Mouse (Mus musculus): ENCODE measurements around the gene Scube1.

The Scube1 gene

DNA sequence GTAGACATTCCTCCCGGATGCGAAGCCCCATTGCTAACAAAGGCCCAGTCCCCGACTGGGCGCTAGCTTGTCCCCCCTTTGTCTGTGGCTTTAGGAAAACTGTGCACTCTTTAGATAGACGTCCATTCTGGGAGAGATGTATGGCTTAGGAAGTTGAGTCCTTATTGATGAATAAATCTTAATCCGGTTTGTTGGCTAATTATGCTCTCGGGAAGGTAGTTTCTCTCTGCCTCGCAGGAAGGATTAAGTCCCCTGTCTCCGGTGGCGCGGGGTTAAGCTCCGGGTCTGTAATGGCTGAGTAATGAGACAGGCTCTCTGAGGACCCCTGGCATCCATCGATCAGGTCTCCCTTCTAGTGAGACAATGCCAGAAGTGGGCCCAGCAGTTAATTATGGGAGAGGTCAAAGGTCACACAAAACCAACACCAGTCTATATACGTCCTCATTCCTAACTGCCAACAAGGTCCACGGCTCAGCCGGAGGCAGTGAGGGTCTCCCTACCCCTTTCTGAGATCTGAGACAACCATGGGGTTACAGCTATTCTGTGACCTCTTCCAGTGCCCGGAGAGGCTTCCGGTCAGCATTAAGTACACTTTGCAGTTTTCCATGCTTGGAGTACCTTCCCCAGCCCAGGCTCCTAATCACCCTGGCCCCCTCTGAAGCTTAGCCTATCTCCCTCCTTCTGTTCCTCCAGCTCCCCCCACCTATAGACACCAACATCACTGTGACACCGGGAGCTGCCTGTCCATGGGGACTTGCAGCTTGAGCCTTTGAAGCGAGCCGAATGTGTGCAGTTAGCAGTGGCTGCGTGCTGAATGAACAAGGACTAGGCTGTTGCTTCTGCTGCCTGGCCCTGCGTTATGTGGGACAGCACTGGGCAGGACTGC, 14.7 kb downstream of the Scube1 start:
- DNase-seq (ENCODE audit: low read depth, low spot score) = no peak

- no peak for DNase-seq (ENCODE audit: low read depth, low spot score)
These were observed 18.2 kb downstream of the Scube1 start for GRCm38 (mm10) chr15:83706528-83707199.

DNA sequence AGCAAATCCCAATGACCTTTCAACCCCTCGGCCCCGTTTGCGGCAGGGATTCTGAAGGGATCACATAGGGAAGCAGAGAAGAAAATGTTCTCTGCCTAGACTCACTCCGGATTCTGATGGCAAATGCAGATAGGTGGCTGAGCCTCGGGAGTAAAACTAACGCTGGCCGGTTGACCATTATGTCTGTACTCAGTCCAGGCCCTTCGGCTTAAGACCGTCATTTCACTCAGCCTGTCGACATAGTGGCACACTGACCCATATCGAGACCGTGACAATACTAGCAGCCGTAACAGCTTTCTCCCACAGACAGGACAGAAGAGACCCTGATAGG, 24.3 kb downstream of the Scube1 start:
- DNase-seq (ENCODE audit: low read depth, low spot score) = no peak

DNA sequence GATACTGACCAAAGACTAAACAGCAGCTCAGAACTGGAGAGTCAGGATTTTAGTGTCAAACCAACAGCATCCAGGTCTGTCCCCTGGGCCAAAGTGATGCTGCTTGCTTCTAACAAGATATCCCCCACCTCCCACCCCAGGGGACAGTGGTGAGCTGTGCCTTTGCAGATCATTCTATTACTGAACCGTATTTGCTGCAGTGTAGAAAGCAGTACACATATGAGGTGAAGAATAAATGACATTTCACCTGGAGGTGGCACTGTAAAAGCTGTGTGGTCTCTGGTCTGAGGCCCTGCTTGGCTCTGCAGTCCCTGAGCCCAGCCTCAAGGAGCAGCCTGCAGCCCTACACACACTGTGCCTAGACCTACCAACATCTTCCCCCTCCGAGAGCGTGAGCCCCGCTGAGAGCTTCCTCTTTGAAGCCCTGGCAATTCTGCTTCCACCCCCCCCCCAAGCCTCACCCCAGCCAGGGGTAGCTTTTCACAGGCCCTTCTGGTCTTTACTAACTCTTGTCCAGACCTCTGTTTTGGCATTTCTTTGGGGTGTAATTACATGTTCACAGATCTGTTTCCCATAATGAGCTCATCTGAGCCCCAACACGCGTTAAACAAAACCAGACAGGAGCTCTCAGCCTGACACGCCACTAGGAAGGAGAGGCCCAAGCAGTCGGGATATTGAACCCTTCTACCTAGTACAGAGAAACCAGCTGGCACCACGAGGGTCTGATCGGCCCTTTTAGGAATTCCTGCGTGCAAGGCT, 24.8 kb downstream of the Scube1 start:
- DNase-seq (ENCODE audit: low read depth, low spot score) = no peak

DNA sequence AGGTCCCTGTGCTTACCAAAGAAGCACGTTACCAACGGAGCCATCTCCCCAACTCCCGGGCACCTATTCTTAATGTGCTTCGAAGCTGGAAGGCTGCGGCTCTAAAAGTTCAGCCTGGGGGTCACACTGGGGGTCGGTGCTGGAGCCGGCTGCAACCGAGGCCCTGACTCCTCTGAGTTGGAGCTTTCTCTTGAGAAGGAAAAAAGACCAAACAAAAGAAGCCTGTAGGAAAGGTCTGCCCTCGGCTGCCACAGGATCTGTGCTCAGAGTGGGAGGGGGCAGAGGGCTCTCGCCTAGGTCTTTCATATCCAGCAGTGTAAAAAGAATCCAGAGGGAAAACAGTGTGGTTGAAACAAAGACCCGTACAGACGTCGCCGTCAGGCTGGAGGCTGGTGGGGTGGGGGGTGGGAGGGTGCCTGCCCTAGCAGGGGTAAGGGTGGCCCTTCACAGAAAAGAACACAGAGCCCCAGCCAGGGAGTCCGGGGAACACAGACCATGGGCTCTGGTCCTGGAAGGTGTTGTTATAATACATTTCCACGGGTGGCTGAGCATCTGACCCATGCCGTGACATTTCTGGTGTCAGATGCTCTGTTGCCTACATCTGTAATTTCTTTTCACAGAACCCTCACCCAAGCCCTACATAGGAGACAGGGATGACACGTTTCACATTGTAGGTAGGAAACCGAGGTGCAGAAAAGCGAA, 25.5 kb downstream of the Scube1 start:
- DNase-seq (ENCODE audit: low read depth, low spot score) = no peak

DNA sequence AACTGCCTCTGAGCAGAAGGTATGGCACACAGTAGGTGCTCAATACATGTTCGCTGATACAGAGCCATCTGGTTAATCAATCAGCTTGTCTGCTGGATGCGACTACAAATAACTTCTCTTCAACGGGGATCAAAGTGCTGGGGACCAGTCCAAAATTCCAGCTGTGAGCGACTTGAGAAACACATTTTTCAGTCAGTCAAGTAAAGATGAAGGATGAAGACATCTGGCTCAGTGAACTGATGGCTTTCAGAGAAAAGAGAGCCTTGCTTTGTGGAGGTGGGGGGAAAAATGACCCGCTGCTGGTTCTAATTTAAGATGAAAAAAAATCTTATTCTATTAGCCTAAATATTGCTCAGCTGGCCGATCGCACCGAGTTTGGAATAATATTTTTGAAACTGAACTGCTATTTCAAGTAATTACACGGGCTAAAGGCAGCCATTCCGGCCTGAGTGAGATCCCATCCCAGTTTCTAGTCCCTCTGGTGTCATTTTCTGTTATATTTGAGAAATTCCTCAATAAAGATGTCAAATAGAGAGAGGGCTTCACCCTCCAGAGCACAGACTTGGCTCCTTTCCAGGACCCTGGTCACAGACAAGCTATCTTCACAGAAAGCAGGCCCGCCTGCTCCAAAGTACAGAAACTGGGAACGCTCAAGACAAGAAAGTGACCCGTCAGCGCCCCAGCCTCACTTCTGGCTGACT, 28.0 kb downstream of the Scube1 start:
- DNase-seq (ENCODE audit: low read depth, low spot score) = no peak

GRCm38 (mm10) chr15:83695159-83695558, 29.7 kb downstream of the Scube1 start:
- no peak for DNase-seq (ENCODE audit: low read depth, low spot score)

- DNase-seq (ENCODE audit: low read depth, low spot score) = no peak
These were observed 32.9 kb downstream of the Scube1 start for GRCm38 (mm10) chr15:83691901-83692361.

GRCm38 (mm10) chr15:83689946-83690345, 34.9 kb downstream of the Scube1 start:
- DNase-seq (ENCODE audit: low read depth, low spot score) = no peak

- DNase-seq (ENCODE audit: low read depth, low spot score) = no peak
These were observed 38.2 kb downstream of the Scube1 start for GRCm38 (mm10) chr15:83686601-83687000.

GRCm38 (mm10) chr15:83685950-83686349, 38.9 kb downstream of the Scube1 start:
- no peak for DNase-seq (ENCODE audit: low read depth, low spot score)

GRCm38 (mm10) chr15:83683051-83683561, 41.7 kb downstream of the Scube1 start:
- no peak for DNase-seq (ENCODE audit: low read depth, low spot score)

GRCm38 (mm10) chr15:83680300-83680699, 44.5 kb downstream of the Scube1 start:
- no peak for DNase-seq (ENCODE audit: low read depth, low spot score)

- DNase-seq (ENCODE audit: low read depth, low spot score) = no peak
These were observed 45.1 kb downstream of the Scube1 start for GRCm38 (mm10) chr15:83679729-83680128.

GRCm38 (mm10) chr15:83678606-83679005, 46.2 kb downstream of the Scube1 start:
- DNase-seq (ENCODE audit: low read depth, low spot score) = no peak

DNA sequence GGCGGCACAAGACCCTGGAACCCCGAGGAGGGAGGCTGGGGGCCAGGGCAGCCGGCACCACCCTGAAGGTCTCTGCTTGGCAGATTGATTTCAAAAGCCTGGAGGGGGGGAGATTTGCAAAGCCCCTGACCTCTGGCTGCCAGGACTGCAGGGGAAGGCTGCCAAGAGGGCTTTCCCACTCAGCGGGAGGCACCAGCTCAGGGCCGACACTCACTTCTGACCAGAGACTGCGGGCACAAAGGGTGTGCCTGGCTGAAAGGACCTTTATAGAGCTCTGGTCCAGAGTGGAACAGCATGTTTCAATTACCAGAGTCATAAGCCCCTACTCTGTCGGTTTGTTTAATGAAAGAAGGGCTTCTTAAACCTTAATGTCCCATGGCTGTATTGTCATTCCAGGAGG, 46.7 kb downstream of the Scube1 start:
- DNase-seq (ENCODE audit: low read depth, low spot score) = no peak

GRCm38 (mm10) chr15:83677098-83677497, 47.7 kb downstream of the Scube1 start:
- no peak for DNase-seq (ENCODE audit: low read depth, low spot score)

GRCm38 (mm10) chr15:83676286-83676685, 48.5 kb downstream of the Scube1 start:
- DNase-seq (ENCODE audit: low read depth, low spot score) = no peak

DNA sequence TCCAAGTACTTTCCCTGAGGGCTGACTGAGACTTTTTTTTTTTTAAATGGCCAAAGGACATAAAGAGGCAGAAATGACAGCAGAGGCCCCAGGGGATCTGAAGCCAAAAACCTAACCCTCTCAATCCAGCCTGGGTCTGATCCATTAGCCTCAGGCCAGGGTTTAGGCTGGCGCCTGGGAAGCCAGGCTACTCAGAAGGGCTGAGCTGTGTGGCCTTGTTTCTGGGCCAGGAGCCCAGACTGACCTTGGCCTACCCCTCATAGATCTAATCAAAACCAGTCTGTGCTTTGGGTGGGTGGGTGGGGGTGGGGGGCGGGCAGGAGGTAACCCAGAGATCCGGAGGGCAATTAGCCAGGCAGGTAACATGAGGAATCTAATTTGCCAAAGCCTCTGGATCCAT, 51.2 kb downstream of the Scube1 start:
- no peak for DNase-seq (ENCODE audit: low read depth, low spot score)

DNA sequence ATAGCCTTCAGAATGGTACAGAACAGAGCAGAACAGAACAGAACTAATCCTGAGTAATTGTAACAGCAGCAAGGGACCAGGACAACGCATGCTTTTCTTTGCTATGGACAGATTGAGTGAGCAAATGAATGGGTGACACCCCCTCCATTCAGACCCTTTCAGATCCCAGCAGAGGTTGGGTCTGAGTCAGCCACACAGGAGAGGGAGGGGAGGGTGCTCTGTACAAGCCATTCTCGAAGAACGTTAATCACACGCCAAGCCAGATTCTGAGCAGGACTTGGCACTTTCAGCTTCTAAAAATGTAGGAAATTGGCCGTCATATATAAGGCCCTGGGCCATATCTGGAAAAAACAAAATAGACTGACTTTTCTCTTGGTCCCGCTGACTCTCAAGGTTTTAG, 57.3 kb downstream of the Scube1 start:
- DNase-seq (ENCODE audit: low read depth, low spot score) = no peak

DNA sequence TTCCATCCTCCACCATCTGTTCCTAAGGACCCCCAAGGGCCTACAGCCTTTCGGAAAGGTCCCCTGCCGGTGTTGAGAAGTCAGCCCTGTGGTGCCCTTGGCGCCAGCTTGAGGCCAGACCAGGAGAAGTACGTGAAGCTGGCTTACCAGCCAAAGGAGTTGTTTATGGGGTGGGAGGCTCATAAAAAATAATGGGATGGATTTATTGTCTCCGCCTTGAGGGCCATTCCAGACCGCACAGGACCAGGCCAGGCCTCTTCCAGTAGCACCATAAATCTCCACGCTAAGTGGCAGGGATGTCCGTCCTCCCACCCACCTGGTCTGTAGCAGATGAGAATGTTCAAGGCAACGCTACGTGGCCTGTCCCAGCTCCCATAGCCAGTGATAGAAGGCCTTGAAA, 58.4 kb downstream of the Scube1 start:
- DNase-seq (ENCODE audit: low read depth, low spot score) = no peak

Measured in WW6 (cell line).